Mouse (Mus musculus) stomach, embryonic 16.5 days (tissue): ENCODE measurements at regions not wholly inside any gene's neighbourhood (a gene's known extent, or its start where the extent isn't known, plus 50 kb on each side); places are given as distances from the start of the nearest gene placed in this dataset.

Experiments used
- ATAC-seq: fragments of 200-750 bp; cut with Nextera tagmentation; 2 replicates; pipeline ENCODE4 v1.8.0; 2017; ENCODE audit warnings: moderate number of reproducible peaks, moderate TSS enrichment; ENCODE audit not compliant: insufficient read depth, low FRiP score
- H3K27ac ChIP-seq: fragments of 300-500 bp; sonication (generic); 2 replicates; pipeline ENCODE4 v1.5.1; 2014; ENCODE audit warnings: low read length
- H3K27me3 ChIP-seq: fragments of 300-500 bp; sonication (generic); 2 replicates; pipeline ENCODE4 v1.6.1; 2014; ENCODE audit warnings: low read length, control low read depth, mixed read lengths; ENCODE audit not compliant: control insufficient read depth, insufficient read depth
- H3K36me3 ChIP-seq: fragments of 300-500 bp; sonication (generic); 2 replicates; pipeline ENCODE4 v1.6.1; 2014; ENCODE audit warnings: low read length; ENCODE audit not compliant: control insufficient read depth, insufficient read depth
- H3K4me1 ChIP-seq: fragments of 300-500 bp; sonication (generic); 2 replicates; pipeline ENCODE4 v1.6.1; 2014; ENCODE audit warnings: low read length, control low read depth, mixed read lengths; ENCODE audit not compliant: control insufficient read depth, insufficient read depth
- H3K4me2 ChIP-seq: fragments of 300-500 bp; sonication (generic); 2 replicates; pipeline ENCODE4 v1.6.1; 2014; ENCODE audit warnings: low read depth, low read length, mixed read lengths
- H3K4me3 ChIP-seq: fragments of 300-500 bp; sonication (generic); replicated peaks from 2 replicates; pipeline ENCODE4 v1.5.1; 2014; ENCODE audit warnings: mild to moderate bottlenecking, low read length
- H3K9ac ChIP-seq: fragments of 300-500 bp; sonication (generic); 2 replicates; pipeline ENCODE4 v1.6.1; 2014; ENCODE audit warnings: low read length
- H3K9me3 ChIP-seq: fragments of 300-500 bp; sonication (generic); replicated peaks from 2 replicates; pipeline ENCODE4 v1.6.1; 2016; ENCODE audit warnings: low read length, control low read depth; ENCODE audit not compliant: control insufficient read depth
- WGBS: fragments of 180-500 bp; shearing (Covaris S2); extraction: QIAGEN DNeasy Blood & Tissue Kit; methylation state at CpG from one replicate; pipeline ENCODE4 v1.1.7; 2014; 5-methylcytosine and 5-hydroxymethylcytosine counted together

- no peak overlapping the region for H3K4me2 ChIP-seq
- H3K4me1 ChIP-seq, result no peaks in the 10 kb centered on the region
- H3K36me3 ChIP-seq, result no peaks in the 10 kb centered on the region
- H3K27ac ChIP-seq, result no peak overlapping the region
- no peak overlapping the region for H3K9ac ChIP-seq
- H3K9me3 ChIP-seq, result no peaks in the 10 kb centered on the region
- H3K27me3 ChIP-seq, result no peaks in the 10 kb centered on the region
- ATAC-seq, result no peak
- 35% methylated on average over 6 of the region's 6 CpGs for WGBS
- no peak overlapping the region for H3K4me3 ChIP-seq
These were observed 135.7 kb upstream of the Arhgap5 start for GRCm38 (mm10) chr12:52368034-52368433.

GRCm38 (mm10) chr12:52368466-52368865 lies 135.3 kb upstream of the Arhgap5 start:
- WGBS, result 54% methylated on average over 4 of the region's 4 CpGs
- H3K36me3 ChIP-seq, result no peaks in the 10 kb centered on the region
- no peak for ATAC-seq

DNA sequence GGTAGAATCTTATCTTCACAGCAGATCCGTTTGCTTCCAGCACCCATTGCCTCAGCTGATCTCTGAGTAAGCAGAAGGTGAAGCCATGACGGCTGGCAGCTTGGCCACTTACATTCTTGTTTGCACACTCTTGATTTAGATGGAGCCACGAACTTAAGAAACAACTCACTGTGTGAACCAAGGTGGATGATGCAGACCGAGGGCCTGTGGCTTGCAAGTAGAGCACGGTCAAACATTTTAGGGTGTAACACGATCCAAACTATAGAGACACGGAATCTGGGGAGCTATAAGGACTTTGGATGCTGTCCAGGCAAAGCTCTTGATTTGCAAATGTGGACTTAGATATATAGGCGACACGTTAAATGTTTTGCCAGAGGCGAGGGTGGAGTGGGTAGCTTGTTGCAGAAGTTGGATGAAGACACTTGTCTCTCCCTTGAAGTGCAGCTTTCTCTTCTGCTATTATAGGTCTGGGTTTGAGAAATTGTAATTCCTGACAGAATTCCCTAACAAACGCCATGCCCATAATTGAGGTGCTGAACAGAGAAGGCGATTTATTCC lies 133.5 kb upstream of the Arhgap5 start:
- no peaks in the 10 kb centered on the region for H3K9me3 ChIP-seq
- no peak overlapping the region for H3K4me3 ChIP-seq
- H3K36me3 ChIP-seq, result no peaks in the 10 kb centered on the region
- H3K4me1 ChIP-seq, result no peaks in the 10 kb centered on the region
- no peak overlapping the region for H3K27ac ChIP-seq
- no peak overlapping the region for H3K9ac ChIP-seq
- no peak for ATAC-seq
- 50% methylated on average over 12 of the region's 12 CpGs for WGBS
- H3K4me2 ChIP-seq, result no peak overlapping the region
- no peaks in the 10 kb centered on the region for H3K27me3 ChIP-seq

More at GRCm38 (mm10) chr12:52368466-52368865, 135.3 kb upstream of the Arhgap5 start:
- Histone ChIP-seq H3K9me3 (no peaks in the 10 kb centered on the region), H3K4me3 (no peak overlapping the region), H3K27me3 (no peaks in the 10 kb centered on the region), H3K9ac (no peak overlapping the region), H3K4me1 (no peaks in the 10 kb centered on the region), H3K4me2 (no peak overlapping the region), H3K27ac (no peak overlapping the region)

GRCm38 (mm10) chr12:52375116-52375515 lies 128.7 kb upstream of the Arhgap5 start:
- H3K27me3 ChIP-seq, result no peaks in the 10 kb centered on the region
- no peak overlapping the region for H3K4me3 ChIP-seq
- H3K4me2 ChIP-seq, result no peak overlapping the region
- no peaks in the 10 kb centered on the region for H3K36me3 ChIP-seq
- H3K4me1 ChIP-seq, result peaks cover 7% of the 10 kb centered on the region; the same call in 1 of the 2 replicates
- H3K9ac ChIP-seq, result no peak overlapping the region
- no peak overlapping the region for H3K27ac ChIP-seq
- H3K9me3 ChIP-seq, result no peaks in the 10 kb centered on the region
- WGBS, result 86% methylated on average over 4 of the region's 4 CpGs
- ATAC-seq, result no peak

DNA sequence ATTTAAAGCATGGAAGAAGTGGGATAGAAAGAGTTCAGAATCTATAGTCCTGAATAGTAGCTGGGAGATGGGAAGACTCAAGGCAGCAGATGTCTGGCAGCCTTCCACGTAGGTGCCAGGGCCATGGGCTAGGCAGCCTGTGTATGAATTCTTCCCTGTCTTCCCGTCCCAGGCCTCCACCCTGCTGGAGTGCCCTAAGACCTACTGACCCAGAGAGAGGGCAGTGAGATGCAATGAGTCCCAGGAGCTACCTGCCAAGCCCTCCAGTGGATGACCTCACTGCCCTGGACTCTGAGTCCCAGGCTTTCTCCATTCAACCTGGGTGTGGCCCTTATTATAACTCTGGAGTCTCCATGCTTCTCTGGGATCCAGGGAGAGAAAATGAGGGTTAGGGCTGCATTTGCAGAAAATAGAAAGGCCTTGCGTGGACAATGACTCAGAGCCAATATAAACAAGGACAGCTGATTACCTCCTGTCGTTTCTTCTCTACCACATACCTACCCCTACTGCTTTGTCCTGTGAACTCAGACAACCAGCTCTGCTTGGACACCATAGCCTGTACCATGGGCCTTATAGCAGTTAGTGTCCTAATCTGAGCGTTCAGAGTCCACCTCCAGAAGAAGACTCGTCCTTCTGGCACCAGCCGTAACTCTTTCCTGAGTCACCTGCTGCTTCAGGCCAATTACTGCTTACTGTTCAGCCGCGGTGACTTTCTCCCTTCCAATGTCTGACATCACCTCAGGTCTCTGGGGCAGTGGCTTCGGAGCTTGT lies 126.9 kb upstream of the Arhgap5 start:
- no peak overlapping the region; the same call in 1 of the 2 replicates for H3K9ac ChIP-seq
- no peak overlapping the region for H3K4me3 ChIP-seq
- H3K36me3 ChIP-seq, result no peaks in the 10 kb centered on the region
- no peak overlapping the region for H3K4me2 ChIP-seq
- H3K27ac ChIP-seq, result no peak overlapping the region
- peaks cover 17% of the 10 kb centered on the region for H3K4me1 ChIP-seq
- 74% methylated on average over 10 of the region's 10 CpGs for WGBS
- no peaks in the 10 kb centered on the region for H3K27me3 ChIP-seq
- no peak for ATAC-seq
- no peaks in the 10 kb centered on the region for H3K9me3 ChIP-seq

GRCm38 (mm10) chr12:52377463-52377848 lies 126.3 kb upstream of the Arhgap5 start:
- Histone ChIP-seq H3K36me3 (no peaks in the 10 kb centered on the region), H3K4me2 (no peak overlapping the region), H3K4me3 (no peak overlapping the region), H3K27me3 (no peaks in the 10 kb centered on the region), H3K9me3 (no peaks in the 10 kb centered on the region), H3K4me1 (peaks cover 23% of the 10 kb centered on the region), H3K9ac (no peak overlapping the region), H3K27ac (no peak overlapping the region)
- ATAC-seq, result no peak
- 88% methylated on average over 2 of the region's 2 CpGs for WGBS

GRCm38 (mm10) chr12:52379245-52379644 lies 124.5 kb upstream of the Arhgap5 start:
- Histone ChIP-seq H3K4me3 (no peak overlapping the region), H3K4me2 (no peak overlapping the region), H3K9ac (no peak overlapping the region), H3K4me1 (peaks cover 29% of the 10 kb centered on the region), H3K27me3 (no peaks in the 10 kb centered on the region), H3K36me3 (no peaks in the 10 kb centered on the region), H3K27ac (no peak overlapping the region), H3K9me3 (no peaks in the 10 kb centered on the region)
- 80% methylated on average over 4 of the region's 4 CpGs for WGBS
- ATAC-seq, result no peak

DNA sequence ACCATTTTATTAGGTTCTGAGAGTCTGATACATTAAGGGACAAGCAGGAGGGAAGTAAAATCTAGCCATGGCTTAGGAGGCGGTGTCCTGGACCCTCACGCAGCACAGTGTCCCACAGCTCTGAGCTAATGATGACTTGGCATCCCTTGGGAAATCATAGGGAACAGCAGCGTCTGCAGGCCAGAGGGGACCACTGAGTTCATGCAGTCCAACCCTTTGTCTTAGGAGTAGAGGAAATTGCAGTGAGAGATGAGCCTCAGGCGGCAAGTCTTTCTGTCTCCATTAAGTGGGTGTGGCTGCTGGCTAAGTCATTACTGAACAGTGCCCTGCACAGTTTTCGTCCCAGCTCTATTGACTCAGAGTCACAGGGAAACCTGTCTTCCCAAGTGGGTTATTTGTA lies 123.8 kb upstream of the Arhgap5 start:
- Histone ChIP-seq H3K9me3 (no peaks in the 10 kb centered on the region), H3K27me3 (no peaks in the 10 kb centered on the region), H3K27ac (no peak overlapping the region), H3K4me2 (no peak overlapping the region), H3K4me1 (peaks cover 29% of the 10 kb centered on the region), H3K9ac (no peak overlapping the region), H3K4me3 (no peak overlapping the region), H3K36me3 (no peaks in the 10 kb centered on the region)
- ATAC-seq, result no peak
- 79% methylated on average over 5 of the region's 5 CpGs for WGBS

DNA sequence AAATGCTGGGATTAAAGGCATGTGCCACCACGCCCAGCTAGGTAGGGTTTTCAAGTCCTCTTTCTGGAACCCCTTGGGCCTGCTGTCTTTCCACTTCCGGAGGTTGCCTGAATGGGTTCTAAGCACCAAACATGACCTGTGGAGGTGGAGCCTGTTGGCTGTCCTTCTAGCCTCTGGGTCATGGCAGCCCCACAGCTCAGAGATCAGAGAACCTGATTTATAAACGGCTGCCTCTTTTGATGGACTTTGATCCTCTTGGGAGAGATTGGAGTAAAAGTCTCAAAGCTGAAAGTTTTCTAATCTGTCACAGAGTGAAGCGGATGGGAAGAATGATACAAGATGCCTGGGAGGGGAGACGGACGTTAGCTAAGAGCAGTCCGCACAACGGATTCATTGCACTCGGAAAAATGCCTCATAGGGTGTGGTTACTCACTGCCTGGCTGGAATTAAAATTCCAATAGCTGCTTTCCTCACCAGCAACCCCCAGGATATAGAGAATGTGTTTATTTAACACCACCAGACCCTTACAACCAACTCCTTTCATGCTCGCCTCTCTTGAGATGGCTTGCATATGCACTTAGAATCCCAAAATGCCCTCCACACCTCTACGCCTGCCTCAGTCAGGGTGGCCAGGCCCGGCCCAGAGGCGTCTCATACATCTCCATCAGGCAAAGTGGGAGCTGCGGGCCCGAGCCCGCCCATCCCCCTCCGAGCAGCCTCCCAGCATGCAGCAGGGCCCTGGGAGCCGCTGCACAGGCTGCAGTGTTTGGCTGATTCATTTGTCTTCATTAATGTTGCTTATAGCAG lies 122.4 kb upstream of the Arhgap5 start:
- WGBS, result 26% methylated on average over 18 of the region's 18 CpGs
- Histone ChIP-seq H3K27me3 (no peaks in the 10 kb centered on the region), H3K4me2 (peak overlapping the region; percentile 23; the same call in 1 of the 2 replicates), H3K9ac (peak overlapping the region; percentile 54; the same call in 1 of the 2 replicates), H3K9me3 (no peaks in the 10 kb centered on the region), H3K27ac (peak overlapping the region; percentile 86), H3K4me3 (no peak overlapping the region), H3K36me3 (no peaks in the 10 kb centered on the region), H3K4me1 (peaks cover 29% of the 10 kb centered on the region)
- peak; percentile 86 for ATAC-seq
